Mouse (Mus musculus): ENCODE measurements around the gene Gm11492. TPM values are rescaled to one million over a fixed set of nuclear protein-coding genes. Genes with fewer than 3 reads are reported as not detected.

Gene Gm11492
- polyA plus RNA-seq, 1 experiment = not detected

DNA sequence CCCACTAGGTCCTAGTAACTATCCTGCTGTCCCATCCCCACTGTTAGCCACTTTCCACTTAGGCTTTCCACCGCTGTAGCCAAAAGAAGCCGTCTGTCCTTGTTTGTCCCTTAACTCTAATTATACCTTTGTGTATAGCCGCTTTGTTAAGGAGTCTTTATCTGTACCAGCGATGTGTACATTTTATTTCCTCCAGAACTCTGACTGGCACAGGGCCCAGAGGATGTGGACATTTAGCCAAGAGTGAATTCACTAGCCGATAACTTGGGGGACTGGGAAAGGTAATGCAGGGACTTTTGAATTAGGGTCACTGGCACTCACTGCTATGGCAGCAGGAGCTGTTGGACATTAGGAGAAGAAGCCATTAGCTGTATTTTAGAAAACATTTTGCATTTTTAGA is 12.1 kb upstream of the Gm11492 start:
- H3K27ac ChIP-seq (ENCODE audit: insufficient read depth, low read length) = no peak overlapping the region
- TF ChIP-seq POLR2A (IDR thresholded peaks at IDR 0.05; ENCODE audit: low read depth, low read length) (no peak), CTCF (IDR thresholded peaks at IDR 0.05; ENCODE audit: borderline replicate concordance, insufficient read depth, low read length) (no peak)
- no peak overlapping the region for H3K4me3 ChIP-seq (ENCODE audit: insufficient read depth, low read length)

DNA sequence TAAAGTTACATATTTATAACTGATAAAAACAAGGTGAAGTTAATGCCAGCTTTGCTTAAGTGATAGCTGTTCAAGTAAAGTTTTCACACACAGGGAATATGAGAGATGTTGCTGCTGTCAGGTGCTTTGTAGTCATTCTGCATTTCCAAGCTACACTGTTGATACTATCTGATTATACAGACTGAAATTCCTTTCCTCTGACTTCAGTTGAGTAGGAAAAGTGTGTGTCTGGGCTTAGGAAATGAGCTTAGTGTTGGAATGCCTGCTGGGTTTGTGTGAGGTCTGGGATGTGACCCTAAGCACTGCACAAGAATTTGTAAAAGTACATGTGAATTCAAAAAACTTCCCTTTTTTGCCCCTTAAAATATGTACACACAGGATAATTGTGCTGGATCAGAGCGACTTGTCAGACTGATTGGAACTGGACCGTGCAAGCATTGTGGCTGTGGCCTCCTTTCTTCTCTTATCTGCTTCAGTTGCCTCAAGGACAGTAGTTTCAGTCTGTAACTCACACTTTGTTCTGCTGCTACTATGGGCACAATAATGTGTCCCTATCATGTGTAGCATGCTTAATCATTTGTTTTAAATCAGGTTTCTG is 11.2 kb upstream of the Gm11492 start:
- H3K4me1 ChIP-seq (ENCODE audit: control insufficient read depth, insufficient read depth, low read length) = peaks cover 9% of the 10 kb centered on the region; the same call in 1 of the 2 replicates
- no peak overlapping the region for H3K4me3 ChIP-seq (ENCODE audit: insufficient read depth, low read length)
- no peak overlapping the region for H3K27ac ChIP-seq (ENCODE audit: insufficient read depth, low read length)
- TF ChIP-seq POLR2A (IDR thresholded peaks at IDR 0.05; ENCODE audit: low read depth, low read length) (no peak), CTCF (IDR thresholded peaks at IDR 0.05; ENCODE audit: borderline replicate concordance, insufficient read depth, low read length) (no peak)

More for the DNA sequence above, 12.1 kb upstream of the Gm11492 start:
- peaks cover 9% of the 10 kb centered on the region; the same call in 1 of the 2 replicates for H3K4me1 ChIP-seq (ENCODE audit: control insufficient read depth, insufficient read depth, low read length)

DNA sequence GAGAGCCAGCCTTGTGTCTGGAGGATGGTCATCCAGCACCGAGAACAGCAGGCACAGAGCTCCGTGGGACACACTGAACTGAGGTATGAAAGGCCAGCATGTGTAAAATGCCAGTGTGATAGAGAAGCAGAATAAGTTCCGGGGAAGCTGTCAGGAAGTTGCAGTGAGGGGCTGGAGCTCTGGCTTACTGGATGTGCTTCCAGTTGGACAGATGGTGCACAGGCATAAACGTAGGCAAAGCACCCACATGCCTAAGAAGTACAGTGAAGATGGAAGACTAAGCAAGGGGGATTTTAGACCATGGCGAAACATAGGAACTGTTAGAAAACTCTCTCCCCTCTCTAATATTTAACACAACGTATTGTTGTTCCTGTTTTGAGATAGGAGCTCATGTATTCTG is 5.2 kb upstream of the Gm11492 start:
- H3K27ac ChIP-seq (ENCODE audit: insufficient read depth, low read length) = no peak overlapping the region
- no peak overlapping the region for H3K4me3 ChIP-seq (ENCODE audit: insufficient read depth, low read length)
- H3K4me1 ChIP-seq (ENCODE audit: control insufficient read depth, insufficient read depth, low read length) = no peaks in the 10 kb centered on the region
- TF ChIP-seq POLR2A (IDR thresholded peaks at IDR 0.05; ENCODE audit: low read depth, low read length) (no peak), CTCF (IDR thresholded peaks at IDR 0.05; ENCODE audit: borderline replicate concordance, insufficient read depth, low read length) (no peak)

DNA sequence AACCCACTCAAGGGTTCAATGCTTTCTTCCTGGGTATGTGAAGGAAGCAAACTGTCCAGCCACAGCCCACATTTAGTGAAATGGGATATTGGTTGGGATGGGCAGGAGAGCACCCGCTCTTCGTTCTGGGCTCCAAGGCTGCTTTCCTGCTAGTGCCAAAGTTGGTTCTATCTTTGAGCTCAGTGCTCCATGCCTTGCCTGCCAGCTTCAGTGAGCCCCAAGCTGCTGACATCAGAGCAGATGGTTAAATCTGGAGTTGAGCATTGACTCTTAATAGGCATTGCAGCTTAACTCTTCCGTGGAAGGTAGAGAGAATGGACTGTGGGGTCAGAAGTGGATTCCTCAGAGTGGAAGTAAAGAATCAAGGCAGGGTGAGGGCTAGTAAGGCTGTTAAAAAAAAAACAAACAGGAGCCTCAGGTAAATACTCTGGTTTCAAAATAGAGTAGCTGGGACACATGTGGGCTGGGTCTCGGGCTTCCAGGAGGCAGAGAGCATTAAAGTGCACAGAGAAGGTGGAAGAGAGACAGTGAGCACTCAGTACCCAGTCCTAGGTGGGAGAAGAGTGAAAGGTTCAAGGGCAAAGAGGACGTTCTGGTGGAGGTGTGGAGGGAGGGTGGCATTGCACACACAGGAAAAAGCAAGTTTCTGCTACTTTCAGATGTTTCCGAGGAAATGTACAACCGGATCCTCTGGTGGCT is 2.0 kb downstream of the Gm11492 start, which contains the start of gene Sept4:
Sept4 (plus strand) TSS at position 649 of the 699 bp plus-strand sequence.
- TF ChIP-seq POLR2A (IDR thresholded peaks at IDR 0.05; ENCODE audit: low read depth, low read length) (no peak), CTCF (IDR thresholded peaks at IDR 0.05; ENCODE audit: borderline replicate concordance, insufficient read depth, low read length) (no peak)
- no peaks in the 10 kb centered on the region for H3K4me1 ChIP-seq (ENCODE audit: control insufficient read depth, insufficient read depth, low read length)
- no peak within 1 kb of the TSS for H3K27ac ChIP-seq (ENCODE audit: insufficient read depth, low read length)
- no peak within 1 kb of the TSS for H3K4me3 ChIP-seq (ENCODE audit: insufficient read depth, low read length)

DNA sequence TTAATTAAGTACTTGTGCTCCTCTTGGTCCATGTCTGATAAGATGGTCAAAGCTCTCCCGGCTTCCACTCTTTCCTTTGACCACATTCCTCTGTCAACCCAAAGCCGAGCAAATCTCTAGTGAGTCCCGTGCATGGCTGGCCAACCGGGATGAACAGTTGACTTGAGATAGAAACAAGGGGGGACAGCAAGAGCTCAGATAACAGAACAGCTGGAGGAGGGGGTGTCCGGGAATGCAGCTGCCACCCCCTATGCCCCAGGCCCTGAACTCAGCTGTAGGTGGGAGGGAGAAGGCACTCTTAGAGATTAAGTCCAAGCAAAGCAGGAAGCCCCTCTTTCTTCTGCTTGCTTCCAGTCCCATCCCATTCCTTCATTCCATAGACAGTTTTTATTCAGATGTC is 4.3 kb downstream of the Gm11492 start:
- TF ChIP-seq POLR2A (IDR thresholded peaks at IDR 0.05; ENCODE audit: low read depth, low read length) (no peak), CTCF (IDR thresholded peaks at IDR 0.05; ENCODE audit: borderline replicate concordance, insufficient read depth, low read length) (no peak)

DNA sequence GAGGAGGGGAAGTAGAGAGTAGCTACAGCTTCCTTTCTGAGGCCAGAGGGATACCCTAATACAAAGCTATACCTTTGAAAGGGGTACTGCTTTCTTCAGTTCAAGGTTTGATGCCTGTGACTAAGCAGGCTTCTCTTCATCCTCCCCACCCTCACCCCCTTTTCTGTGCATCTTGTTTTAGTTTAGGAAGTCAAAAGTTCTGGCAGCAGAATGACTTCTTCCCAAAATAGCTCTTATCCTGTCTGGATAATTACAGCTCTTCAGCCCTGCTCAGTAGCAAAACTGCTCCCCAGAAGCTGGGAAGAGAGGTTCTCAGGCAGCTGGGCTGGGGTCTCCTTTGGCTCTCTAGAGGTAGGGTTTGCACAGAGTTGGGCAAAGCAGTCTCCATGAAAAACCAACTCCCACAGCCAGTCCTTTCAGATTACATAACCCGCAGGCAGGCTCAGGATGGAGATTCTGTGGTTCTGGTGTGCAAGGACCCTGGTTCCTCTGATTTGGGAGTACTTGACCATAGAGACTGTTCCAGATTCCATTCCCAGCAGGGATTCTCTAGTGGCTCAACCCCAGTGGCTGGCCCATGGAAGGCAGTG is 5.0 kb downstream of the Gm11492 start:
- TF ChIP-seq POLR2A (IDR thresholded peaks at IDR 0.05; ENCODE audit: low read depth, low read length) (no peak), CTCF (IDR thresholded peaks at IDR 0.05; ENCODE audit: borderline replicate concordance, insufficient read depth, low read length) (no peak)
- no peak overlapping the region for H3K4me3 ChIP-seq (ENCODE audit: insufficient read depth, low read length)
- H3K27ac ChIP-seq (ENCODE audit: insufficient read depth, low read length) = no peak overlapping the region
- H3K4me1 ChIP-seq (ENCODE audit: control insufficient read depth, insufficient read depth, low read length) = no peaks in the 10 kb centered on the region

More for the DNA sequence above, 4.3 kb downstream of the Gm11492 start:
- Histone ChIP-seq H3K27ac (ENCODE audit: insufficient read depth, low read length) (no peak overlapping the region), H3K4me1 (ENCODE audit: control insufficient read depth, insufficient read depth, low read length) (no peaks in the 10 kb centered on the region), H3K4me3 (ENCODE audit: insufficient read depth, low read length) (no peak overlapping the region)

DNA sequence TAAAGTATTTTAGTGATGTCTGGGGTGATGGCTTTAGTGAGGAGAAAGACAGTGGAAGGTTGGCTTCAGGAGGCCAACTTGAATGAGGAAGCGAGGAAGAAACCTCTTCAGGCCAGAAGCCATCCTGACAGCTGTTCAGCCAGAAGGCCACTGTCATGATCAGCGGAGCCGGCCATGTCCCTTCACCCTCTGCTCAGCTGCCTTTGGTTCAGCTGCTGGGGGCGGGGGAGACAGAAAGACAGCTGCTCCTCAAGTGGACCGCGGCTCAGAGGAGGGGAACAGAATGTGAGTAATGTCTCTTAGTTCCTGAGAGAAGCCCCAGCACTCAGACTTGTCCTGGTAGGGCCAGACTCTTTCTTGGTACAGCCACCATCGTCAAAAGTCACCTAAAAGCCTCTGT is 7.3 kb downstream of the Gm11492 start:
- no peak overlapping the region for H3K27ac ChIP-seq (ENCODE audit: insufficient read depth, low read length)
- peaks cover 3% of the 10 kb centered on the region; the same call in 1 of the 2 replicates for H3K4me1 ChIP-seq (ENCODE audit: control insufficient read depth, insufficient read depth, low read length)
- no peak for TF ChIP-seq POLR2A (IDR thresholded peaks at IDR 0.05; ENCODE audit: low read depth, low read length)
- H3K4me3 ChIP-seq (ENCODE audit: insufficient read depth, low read length) = no peak overlapping the region

DNA sequence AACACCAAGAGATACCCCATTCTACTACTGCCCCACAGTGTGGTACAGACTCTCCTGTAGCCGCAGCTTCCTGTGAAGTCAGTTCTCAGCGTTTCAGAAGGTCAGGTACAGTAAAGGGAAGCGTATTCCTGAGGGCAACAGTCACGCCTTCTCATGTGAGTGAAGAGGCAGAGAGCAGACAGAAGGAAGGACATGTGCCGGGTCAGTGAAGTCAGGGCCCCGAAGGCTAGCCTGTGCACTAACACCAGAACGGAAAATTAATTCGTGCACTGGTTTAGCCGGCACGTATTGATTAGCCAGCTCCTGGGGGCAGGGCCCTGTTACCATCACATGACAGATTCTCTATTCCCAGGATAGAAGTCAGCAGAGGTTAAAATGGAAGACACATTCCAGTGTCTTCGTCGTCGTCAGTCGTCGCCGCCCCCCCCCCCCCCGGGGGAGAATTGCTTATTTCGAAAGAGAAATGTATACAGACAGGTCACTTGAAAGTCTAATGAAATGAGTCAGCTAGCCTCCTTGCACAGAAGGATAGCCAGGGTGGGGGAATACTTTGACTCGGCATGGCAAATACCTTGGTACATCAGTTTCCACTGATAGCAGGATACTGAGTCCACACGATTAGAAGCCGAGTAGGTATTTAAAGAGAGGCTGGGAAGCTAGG is 8.2 kb downstream of the Gm11492 start:
- TF ChIP-seq POLR2A (IDR thresholded peaks at IDR 0.05; ENCODE audit: low read depth, low read length) (no peak), CTCF (IDR thresholded peaks at IDR 0.05; ENCODE audit: borderline replicate concordance, insufficient read depth, low read length) (no peak)
- no peak overlapping the region for H3K4me3 ChIP-seq (ENCODE audit: insufficient read depth, low read length)
- H3K4me1 ChIP-seq (ENCODE audit: control insufficient read depth, insufficient read depth, low read length) = peaks cover 3% of the 10 kb centered on the region; the same call in 1 of the 2 replicates
- H3K27ac ChIP-seq (ENCODE audit: insufficient read depth, low read length) = no peak overlapping the region

DNA sequence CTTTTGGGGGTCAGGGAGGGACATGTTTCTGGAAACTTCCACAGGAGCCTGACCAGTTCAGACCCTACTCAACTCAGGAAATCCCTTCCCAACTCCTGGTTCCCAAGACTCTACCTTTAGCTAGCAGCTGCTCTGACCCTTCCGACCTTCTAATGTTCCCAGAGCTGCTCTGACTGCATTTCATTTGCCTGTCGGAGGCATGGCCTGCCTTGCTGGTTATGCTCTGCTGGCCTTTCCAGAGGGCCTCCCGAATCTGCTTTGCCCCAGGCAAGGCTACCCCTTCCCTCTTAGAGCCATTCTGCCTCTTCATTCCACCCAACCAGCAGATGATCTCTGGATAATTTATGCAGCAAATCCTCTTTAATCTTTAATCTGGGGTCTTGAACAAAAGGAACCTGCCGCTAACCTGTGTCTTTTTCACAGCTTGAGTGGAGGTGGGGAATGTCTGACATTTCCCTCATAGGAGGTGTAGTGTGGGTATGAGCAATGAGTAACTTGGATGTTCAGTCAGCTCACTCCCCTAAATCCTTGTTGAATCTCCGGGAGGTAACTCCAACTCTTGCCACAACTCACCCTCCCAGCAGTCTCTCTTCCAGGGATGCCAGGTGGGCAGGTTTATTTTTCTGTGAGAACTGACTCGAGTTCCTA is 11.3 kb downstream of the Gm11492 start:
- no peak for TF ChIP-seq CTCF (IDR thresholded peaks at IDR 0.05; ENCODE audit: borderline replicate concordance, insufficient read depth, low read length)
- TF ChIP-seq POLR2A (IDR thresholded peaks at IDR 0.05; ENCODE audit: low read depth, low read length) = no peak
- Histone ChIP-seq H3K4me1 (ENCODE audit: control insufficient read depth, insufficient read depth, low read length) (peaks cover 9% of the 10 kb centered on the region; the same call in 1 of the 2 replicates), H3K27ac (ENCODE audit: insufficient read depth, low read length) (no peak overlapping the region), H3K4me3 (ENCODE audit: insufficient read depth, low read length) (no peak overlapping the region)

Data from embryonic fibroblast, embryonic 13.5 days (primary cell).